Mouse (Mus musculus): ENCODE measurements around the gene Fbxo10. TPM values are rescaled to one million over a fixed set of nuclear protein-coding genes. Genes with fewer than 3 reads are reported as not detected.
"Not testable (repeated sequence)": the region's sequence is repeated elsewhere in the genome, so short reads cannot be mapped to it uniquely, and the experiment has no call there.

Fbxo10 gene
- polyA plus RNA-seq, 1 experiment from 2014 or later = 18.1 TPM

DNA sequence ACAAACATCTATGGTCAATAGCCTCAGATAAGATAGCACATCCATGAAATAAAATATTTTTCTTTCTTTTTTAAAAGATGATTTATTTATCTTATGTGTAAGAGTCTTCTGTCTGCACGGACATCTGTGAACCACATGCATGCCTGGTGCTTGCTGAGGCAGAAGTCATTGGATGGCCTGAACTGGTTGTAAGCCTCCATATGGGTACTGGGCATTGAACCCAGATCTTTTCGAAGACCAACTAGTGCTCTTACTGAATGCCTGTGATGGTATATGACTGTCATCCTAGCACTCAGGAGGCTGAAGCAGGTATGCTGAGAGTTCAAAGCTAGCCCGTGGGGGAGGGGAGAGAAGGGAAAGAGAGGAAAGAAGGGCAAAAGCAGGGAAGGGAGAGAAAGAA is 86.3 kb downstream of the Fbxo10 start:
- no peaks in the 10 kb centered on the region for H3K27me3 ChIP-seq
- WGBS = 70% methylated on average over 3 of the region's 3 CpGs
- H3K9ac ChIP-seq = no peak overlapping the region
- no peaks in the 10 kb centered on the region for H3K9me3 ChIP-seq (replicated peaks)
- H3K27ac ChIP-seq = no peak overlapping the region
- ATAC-seq (replicated peaks; ENCODE audit: insufficient number of reproducible peaks, insufficient read depth, low FRiP score, low read depth) = no peak
- H3K4me2 ChIP-seq = no peak overlapping the region
- H3K4me1 ChIP-seq (replicated peaks) = no peaks in the 10 kb centered on the region; the same call in 1 of the 2 replicates
- H3K36me3 ChIP-seq = peaks cover 17% of the 10 kb centered on the region
- no peak overlapping the region for H3K4me3 ChIP-seq

DNA sequence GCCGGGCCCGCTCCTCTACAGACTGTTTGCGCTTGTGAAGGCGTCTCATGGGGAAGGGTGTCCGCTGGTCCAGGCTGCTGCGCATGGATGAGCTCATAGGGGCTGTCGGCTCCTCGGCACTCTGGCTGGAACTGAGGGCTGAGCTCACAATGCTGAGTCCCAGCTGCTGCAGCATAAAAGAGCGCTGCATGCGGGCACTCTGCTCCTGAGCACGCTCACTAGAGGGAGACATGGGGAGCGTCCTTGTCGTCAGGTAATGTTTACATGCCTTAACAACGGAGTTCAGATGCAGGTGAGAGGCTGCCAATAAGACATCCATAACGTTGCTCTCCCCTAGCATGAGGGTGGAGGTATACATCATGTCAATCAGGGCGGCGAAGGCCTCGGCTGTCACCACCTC is 89.6 kb downstream of the Fbxo10 start:
- no peaks in the 10 kb centered on the region; the same call in 1 of the 2 replicates for H3K4me1 ChIP-seq (replicated peaks)
- H3K4me3 ChIP-seq = no peak overlapping the region
- H3K9me3 ChIP-seq (replicated peaks) = no peaks in the 10 kb centered on the region
- peaks cover 38% of the 10 kb centered on the region for H3K36me3 ChIP-seq
- no peak for ATAC-seq (replicated peaks; ENCODE audit: insufficient number of reproducible peaks, insufficient read depth, low FRiP score, low read depth)
- H3K27ac ChIP-seq = no peak overlapping the region
- H3K4me2 ChIP-seq = no peak overlapping the region
- no peak overlapping the region for H3K9ac ChIP-seq
- H3K27me3 ChIP-seq = no peaks in the 10 kb centered on the region
- 78% methylated on average over 18 of the region's 18 CpGs for WGBS

DNA sequence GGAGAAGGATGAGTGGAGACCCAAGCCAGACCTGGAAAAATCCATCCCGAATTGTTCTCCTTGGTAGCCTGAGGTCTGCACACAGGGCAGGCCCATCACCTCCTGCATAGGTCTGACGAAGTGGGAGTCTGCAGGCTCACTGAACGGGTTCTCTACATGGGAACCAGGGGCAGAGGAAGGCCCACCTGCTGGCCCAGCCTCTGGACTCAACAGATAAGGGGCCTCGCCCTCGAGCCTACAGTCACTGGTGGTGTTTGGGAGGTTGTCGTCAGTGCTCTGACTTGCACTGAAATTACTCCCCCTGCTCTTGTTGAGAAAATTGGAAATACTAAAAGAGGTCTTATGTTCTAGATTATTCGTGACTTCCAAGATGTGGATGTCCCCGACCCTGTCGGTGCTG is 90.6 kb downstream of the Fbxo10 start:
- no peak overlapping the region for H3K4me2 ChIP-seq
- no peak overlapping the region for H3K9ac ChIP-seq
- H3K4me3 ChIP-seq = no peak overlapping the region
- 82% methylated on average over 9 of the region's 9 CpGs for WGBS
- peaks cover 47% of the 10 kb centered on the region for H3K36me3 ChIP-seq
- H3K9me3 ChIP-seq (replicated peaks) = no peaks in the 10 kb centered on the region
- H3K4me1 ChIP-seq (replicated peaks) = no peaks in the 10 kb centered on the region; the same call in 1 of the 2 replicates
- ATAC-seq (replicated peaks; ENCODE audit: insufficient number of reproducible peaks, insufficient read depth, low FRiP score, low read depth) = no peak
- no peak overlapping the region for H3K27ac ChIP-seq
- no peaks in the 10 kb centered on the region for H3K27me3 ChIP-seq

DNA sequence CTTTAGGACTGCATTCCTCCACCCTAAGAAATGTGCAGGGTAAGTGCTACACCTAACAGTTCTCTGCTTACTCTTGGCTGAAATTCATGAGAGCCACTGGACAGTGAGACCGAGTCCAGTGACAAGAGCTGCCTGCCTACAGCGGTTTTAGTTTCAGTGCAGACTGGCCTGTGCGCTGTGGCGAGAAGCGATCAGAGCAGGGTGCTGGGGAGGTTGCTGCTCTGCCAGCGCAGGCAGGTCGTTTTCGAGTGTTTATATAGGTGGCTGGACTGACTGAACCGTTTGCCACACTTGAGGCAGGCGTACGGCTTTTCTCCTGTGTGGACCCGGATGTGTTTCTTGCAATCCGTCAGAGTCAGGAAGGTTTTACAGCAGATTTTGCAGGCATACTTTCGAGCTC is 91.2 kb downstream of the Fbxo10 start:
- not testable (repeated sequence) for H3K27ac ChIP-seq; ATAC-seq (replicated peaks; ENCODE audit: insufficient number of reproducible peaks, insufficient read depth, low FRiP score, low read depth); H3K9me3 ChIP-seq (replicated peaks); H3K4me3 ChIP-seq; H3K27me3 ChIP-seq; H3K4me1 ChIP-seq (replicated peaks); H3K4me2 ChIP-seq; H3K9ac ChIP-seq
- 82% methylated on average over 14 of the region's 14 CpGs for WGBS
- peaks cover 51% of the 10 kb centered on the region for H3K36me3 ChIP-seq

DNA sequence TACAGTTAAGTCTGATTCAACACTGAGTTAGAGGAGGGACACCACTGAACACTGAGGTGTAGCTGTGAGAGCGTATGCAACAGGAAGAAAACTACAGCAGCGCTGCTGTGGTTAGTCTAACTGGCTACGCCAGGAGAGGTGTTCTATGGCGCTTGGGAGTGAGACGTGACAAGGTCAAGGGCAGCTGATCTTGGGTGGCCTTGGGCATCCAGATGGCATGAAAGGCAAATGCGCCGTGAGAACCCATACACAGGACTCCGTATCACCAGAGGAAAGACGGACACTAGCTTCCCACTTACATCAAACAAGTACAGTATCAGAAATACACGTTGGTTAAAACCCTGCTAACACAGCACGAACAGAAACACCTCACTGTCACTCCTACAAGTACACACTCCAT is 92.1 kb downstream of the Fbxo10 start:
- not testable (repeated sequence) for H3K27ac ChIP-seq; H3K4me2 ChIP-seq; H3K9me3 ChIP-seq (replicated peaks); H3K4me3 ChIP-seq; H3K27me3 ChIP-seq; H3K4me1 ChIP-seq (replicated peaks); ATAC-seq (replicated peaks; ENCODE audit: insufficient number of reproducible peaks, insufficient read depth, low FRiP score, low read depth); H3K9ac ChIP-seq
- 89% methylated on average over 11 of the region's 11 CpGs for WGBS
- H3K36me3 ChIP-seq = peaks cover 58% of the 10 kb centered on the region

DNA sequence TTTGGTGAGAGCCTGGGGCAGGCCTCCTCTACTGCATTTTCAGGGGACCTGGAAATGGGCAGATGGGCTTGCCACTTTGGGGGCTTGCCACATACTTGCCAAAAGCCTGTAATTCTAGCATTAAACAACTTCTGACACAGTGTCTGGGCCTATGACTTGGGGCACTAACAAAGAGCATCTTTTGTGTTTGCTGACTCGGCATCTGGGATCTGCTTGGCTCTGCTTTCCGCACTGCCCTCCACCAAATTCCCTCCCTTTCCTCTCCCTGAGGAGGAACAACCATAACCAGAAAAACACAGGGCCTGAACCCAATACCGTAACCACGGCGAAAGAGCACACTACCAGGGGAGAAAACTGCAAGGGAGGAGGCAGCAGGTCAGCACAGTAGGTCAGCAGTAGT is 93.8 kb downstream of the Fbxo10 start:
- Histone ChIP-seq H3K4me3 (no peak overlapping the region), H3K4me2 (no peak overlapping the region), H3K36me3 (peaks cover 70% of the 10 kb centered on the region), H3K9me3 (replicated peaks) (no peaks in the 10 kb centered on the region), H3K27ac (no peak overlapping the region), H3K9ac (no peak overlapping the region), H3K4me1 (replicated peaks) (no peaks in the 10 kb centered on the region), H3K27me3 (no peaks in the 10 kb centered on the region)
- no peak for ATAC-seq (replicated peaks; ENCODE audit: insufficient number of reproducible peaks, insufficient read depth, low FRiP score, low read depth)
- 92% methylated on average over 5 of the region's 5 CpGs for WGBS

Other genes starting within 250 kb of the Fbxo10 start
- gene Grhpr, start 103.2 kb downstream of the Fbxo10 start, polyA plus RNA-seq (2015; fragmentation: Nextera tagmentation; extraction: Ambion mirVana) = 83.5 and 85.2 TPM in 2 replicates
- 12.5 and 15.3 TPM in 2 replicates for gene Zbtb5, start 72.2 kb downstream of the Fbxo10 start, polyA plus RNA-seq (2015; fragmentation: Nextera tagmentation; extraction: Ambion mirVana)
- 71.2 and 73.8 TPM in 2 replicates for gene Polr1e, start 66.0 kb downstream of the Fbxo10 start, polyA plus RNA-seq (2015; fragmentation: Nextera tagmentation; extraction: Ambion mirVana)
- gene Tomm5, start 23.5 kb upstream of the Fbxo10 start, polyA plus RNA-seq (2015; fragmentation: Nextera tagmentation; extraction: Ambion mirVana) = 210 and 237 TPM in 2 replicates
- gene Frmpd1, start 100.3 kb upstream of the Fbxo10 start, polyA plus RNA-seq (2015; fragmentation: Nextera tagmentation; extraction: Ambion mirVana) = 1.5 TPM in 2 replicates
- gene Trmt10b, start 212.5 kb upstream of the Fbxo10 start, polyA plus RNA-seq (2015; fragmentation: Nextera tagmentation; extraction: Ambion mirVana) = 9.6 and 10.1 TPM in 2 replicates